Mouse (Mus musculus) testis, postnatal 10 days (tissue): ENCODE results near the gene Gm826.

Source experiments
- DNase-seq: peaks from one replicate; pipeline ENCODE4 v3.0.0; 2021; ENCODE audit warnings: low spot score

The Gm826 gene

GRCm38 (mm10) chr2:160353581-160353980, 19.6 kb upstream of the Gm826 start:
- no peak for DNase-seq

GRCm38 (mm10) chr2:160351038-160351574, 17.1 kb upstream of the Gm826 start:
- DNase-seq, result peak; percentile 74

- no peak for DNase-seq
Measured at GRCm38 (mm10) chr2:160349578-160349977, 15.6 kb upstream of the Gm826 start.

DNA sequence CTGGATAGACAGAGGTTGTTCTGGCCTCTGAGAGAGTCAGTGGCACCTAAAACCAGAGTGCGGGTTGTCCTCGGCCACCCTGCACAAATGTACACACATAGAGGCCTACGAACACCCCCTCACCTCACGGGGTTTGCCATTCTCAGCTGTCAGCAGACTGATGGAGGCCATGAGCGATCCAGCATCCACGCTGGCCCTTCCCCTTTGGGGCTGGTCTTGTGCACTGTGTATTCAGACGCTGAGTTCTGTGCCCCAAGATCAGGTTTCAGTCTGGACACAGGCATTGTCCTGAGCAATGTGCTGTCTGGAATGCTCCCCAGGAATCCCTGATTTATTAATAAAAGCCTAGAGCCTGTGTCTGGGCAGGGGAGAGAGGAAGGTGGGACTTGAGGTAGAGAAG, 14.8 kb upstream of the Gm826 start:
- no peak for DNase-seq

DNA sequence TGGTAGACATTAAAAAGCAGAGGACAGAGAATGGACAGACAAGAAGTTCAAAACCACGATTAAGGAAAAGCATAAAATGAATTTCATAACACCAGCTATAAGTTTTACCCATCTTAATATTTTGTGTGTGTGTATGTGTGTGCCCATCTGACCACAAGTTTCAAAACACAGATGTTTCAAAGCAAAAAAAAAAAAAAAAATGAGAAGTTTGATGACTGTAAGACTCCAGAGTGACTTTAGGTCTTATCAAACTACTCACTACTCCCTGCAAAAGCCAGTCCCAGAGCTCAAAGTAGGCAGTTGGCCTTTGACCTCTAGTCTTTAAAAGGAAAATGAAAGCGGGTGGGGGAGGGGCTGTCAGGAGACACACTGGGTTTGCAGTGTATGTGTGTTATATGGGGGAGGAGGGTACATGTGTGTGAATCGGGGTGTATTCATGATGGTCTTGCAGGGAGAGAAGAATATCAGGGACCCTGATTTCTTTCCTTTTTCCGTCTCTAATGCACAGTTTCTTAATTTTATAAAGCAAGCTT, 14.2 kb upstream of the Gm826 start:
- no peak for DNase-seq

- DNase-seq, result no peak
Measured at GRCm38 (mm10) chr2:160345644-160346043, 11.7 kb upstream of the Gm826 start.

- DNase-seq, result no peak
Measured at GRCm38 (mm10) chr2:160340121-160340520, 6.2 kb upstream of the Gm826 start.

DNA sequence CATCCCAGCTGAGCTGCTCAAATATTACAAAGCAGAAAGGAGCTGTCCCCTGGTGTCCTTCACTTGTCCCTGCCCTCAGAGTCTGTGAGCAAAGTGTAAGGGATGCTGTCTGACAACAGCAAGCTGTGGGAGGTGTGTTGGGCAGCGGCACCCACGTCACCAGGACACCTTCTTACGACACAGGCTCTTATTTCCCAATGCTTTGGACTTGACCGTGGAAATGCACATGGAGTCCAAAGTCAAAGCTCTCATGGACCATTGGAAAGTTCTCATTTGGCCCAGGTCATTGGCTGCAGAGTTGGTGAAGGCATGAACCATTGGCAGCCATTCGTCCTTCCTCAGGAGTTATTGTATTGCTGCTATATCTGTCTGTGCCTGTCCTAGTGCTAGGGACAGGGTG, 5.6 kb upstream of the Gm826 start:
- DNase-seq, result no peak

- no peak for DNase-seq
Measured at GRCm38 (mm10) chr2:160336053-160336452, 2.1 kb upstream of the Gm826 start.

DNA sequence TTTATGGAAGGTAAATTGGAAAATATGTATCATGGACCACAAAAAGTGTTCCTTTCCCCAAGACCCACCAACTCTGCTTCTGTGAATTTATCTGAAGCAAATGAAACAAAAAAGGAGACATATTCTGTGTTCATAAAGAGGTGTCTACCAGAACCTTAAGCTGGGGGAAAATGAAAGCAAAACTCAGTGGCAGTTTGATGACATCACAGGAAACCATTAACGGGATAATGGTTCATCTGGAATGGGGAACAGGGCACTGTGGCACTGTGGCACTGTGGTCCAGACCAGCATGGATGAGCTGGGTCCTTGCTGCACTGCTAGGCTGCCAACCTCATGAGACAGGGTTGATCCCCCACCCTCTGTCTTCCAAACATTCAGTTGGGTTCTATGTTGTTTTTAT, 1.1 kb upstream of the Gm826 start:
- no peak for DNase-seq

GRCm38 (mm10) chr2:160332516-160333325, 1.2 kb downstream of the Gm826 start:
- no peak for DNase-seq

GRCm38 (mm10) chr2:160328886-160329285, 5.1 kb downstream of the Gm826 start:
- DNase-seq, result no peak

DNA sequence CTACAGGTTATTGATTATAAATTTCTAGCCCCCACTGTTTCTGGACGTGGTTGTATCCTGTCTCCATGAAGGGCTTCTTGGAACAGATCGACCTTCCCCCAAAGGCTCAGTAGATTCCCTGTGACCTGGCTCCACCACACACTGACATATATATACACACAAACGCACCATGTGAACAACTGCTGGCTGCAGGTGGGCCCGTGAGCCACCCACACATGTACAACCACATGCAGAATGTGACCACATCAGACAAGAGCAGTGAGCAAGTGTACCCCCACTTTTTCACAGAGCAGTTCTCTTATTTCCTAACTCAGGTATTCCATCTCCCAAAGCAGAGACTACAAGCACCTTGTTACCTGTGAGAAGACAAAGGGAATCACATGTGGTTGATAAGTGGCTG, 6.2 kb downstream of the Gm826 start:
- no peak for DNase-seq

GRCm38 (mm10) chr2:160327167-160327566, 6.8 kb downstream of the Gm826 start:
- no peak for DNase-seq

DNA sequence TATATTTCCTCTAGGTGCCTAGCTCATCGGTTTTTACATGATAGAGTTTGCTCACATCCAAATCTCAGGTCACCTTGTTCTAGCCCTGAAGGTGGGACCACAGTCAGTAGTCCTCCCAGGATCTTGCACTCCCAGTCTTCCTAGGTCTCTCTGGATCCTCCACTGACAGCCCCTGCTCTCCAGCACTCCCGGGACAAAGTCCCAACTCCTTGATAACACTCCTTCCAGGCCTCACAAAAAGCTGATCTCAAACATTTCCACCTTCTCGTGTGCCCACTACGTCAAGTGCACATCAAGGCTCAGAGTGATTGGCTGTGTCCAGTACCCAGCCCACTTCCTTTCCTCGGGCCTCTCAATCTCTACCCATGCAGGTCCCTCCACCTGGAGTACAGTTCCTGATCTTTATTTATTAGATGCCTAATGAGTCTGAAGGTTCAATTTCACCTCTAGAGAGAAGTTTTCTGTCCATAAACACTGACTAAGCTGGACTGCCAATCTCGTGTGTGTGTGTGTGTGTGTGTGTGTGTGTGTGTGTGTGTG, 8.8 kb downstream of the Gm826 start:
- DNase-seq, result no peak

DNA sequence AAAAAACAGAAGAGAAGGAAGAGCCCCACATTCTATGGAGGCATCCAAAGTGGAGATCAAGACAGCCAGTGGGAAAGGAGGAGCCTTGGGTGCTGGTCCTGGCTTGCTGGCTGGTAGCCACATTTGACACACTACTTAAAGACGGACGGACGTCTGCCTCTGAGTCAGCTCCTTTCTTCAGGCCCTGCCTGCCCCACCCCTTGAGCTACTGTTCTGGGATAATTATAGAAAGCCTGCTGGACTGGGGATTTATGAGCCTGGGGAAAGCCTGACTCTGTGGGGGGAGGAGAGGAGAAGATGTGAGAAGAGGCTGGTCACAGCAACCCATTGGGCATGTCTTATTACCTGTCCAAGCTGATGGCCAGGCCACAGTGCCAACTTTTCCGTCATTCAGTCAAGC, 12.1 kb downstream of the Gm826 start:
- no peak for DNase-seq

- DNase-seq, result no peak
Measured at GRCm38 (mm10) chr2:160318255-160318654, 15.7 kb downstream of the Gm826 start.

DNA sequence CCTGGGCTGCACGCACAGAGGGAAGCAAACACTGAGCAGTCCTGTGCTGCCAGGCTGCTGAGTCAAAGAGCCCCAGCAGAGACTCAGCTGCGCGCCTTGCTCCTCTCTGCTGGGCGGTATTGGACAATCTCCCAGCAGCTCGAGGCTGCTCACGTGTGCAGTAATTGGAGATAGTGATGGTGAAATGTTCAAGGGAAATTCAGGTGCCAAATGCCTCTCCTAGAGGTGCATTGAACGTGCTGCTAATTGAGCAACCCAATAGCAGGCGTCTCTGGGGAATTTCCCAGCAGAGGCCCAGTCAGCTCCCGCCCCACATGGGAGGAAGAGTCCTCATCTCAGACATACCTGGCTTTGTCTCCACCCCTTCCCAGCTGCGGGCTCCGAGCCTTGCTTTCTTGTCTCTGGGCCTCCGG, 20.4 kb downstream of the Gm826 start:
- no peak for DNase-seq

GRCm38 (mm10) chr2:160305070-160305469, 28.9 kb downstream of the Gm826 start:
- no peak for DNase-seq

DNA sequence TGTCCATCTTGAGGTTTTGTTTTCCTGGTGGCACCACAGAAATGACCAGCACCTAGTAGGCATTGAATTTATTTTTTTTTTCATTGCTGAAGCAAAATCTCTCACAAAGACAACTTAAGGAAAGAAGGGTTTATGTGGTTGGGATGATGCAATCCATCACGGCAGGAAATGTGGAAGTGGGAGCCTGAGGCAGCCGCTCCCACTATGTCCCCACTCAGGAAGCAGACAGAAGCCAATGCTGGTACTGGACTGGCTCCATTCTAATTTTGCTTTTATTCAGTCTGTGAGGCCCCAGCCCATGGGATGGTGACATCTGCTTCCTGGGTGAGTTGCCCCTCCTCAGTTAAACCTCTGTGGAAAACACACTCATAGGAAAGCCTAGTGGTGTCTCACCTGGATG, 30.0 kb downstream of the Gm826 start:
- no peak for DNase-seq

- DNase-seq, result no peak
Measured at GRCm38 (mm10) chr2:160302013-160302412, 31.9 kb downstream of the Gm826 start.

DNA sequence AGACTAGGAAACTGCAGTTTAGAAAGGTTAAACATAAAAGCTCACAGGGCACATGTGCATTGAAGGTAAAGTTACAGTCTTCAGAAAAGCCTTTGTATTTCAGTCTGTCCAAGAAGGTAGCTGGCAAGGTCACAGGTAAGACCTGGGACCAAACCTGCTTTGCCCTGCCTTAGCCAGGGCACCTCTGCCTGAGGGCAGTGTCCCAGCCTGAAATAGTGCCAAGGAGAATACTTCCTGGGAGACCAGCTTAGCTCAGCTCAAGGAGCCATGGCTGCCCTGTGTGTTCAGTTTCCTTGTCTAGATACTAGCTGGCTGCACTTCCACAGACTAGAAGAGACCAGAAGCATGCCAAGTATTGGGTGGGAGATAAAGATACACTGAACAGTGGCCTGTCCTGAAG, 35.4 kb downstream of the Gm826 start:
- DNase-seq, result no peak

GRCm38 (mm10) chr2:160288538-160289151, 45.3 kb downstream of the Gm826 start:
- DNase-seq, result no peak
